Mouse (Mus musculus): ENCODE data around the gene 1700024G13Rik. TPM values are rescaled to one million over a fixed set of nuclear protein-coding genes. Genes with fewer than 3 reads are reported as not detected.
"Not testable (repeated sequence)": the region's sequence is repeated elsewhere in the genome, so short reads cannot be mapped to it uniquely, and the experiment has no call there.

Gene 1700024G13Rik
- not detected in 2 replicates for polyA plus RNA-seq (2012; rRNA removed)

GRCm38 (mm10) chr14:32388196-32388595, at the start of gene 1700024G13Rik:
Gene 1700024G13Rik (minus strand): TSS chr14:32388391.
- Histone ChIP-seq H3K27me3 (ENCODE audit: control insufficient read depth, insufficient read depth, low read length) (no peaks in the 10 kb centered on the region), H3K36me3 (ENCODE audit: control insufficient read depth, insufficient read depth, low read length) (no peaks in the 10 kb centered on the region), H3K4me3 (ENCODE audit: control insufficient read depth, insufficient read depth, low read length) (no peak within 1 kb of the TSS), H3K27ac (ENCODE audit: control insufficient read depth, insufficient read depth, low read length) (no peak within 1 kb of the TSS), H3K4me1 (replicated peaks; ENCODE audit: control insufficient read depth, insufficient read depth, low read length) (no peaks in the 10 kb centered on the region)
- TF ChIP-seq POLR2A (IDR thresholded peaks at IDR 0.05; ENCODE audit: control insufficient read depth, extremely low read depth, insufficient read depth, low read length, poor library complexity) (no peak), CTCF (IDR thresholded peaks at IDR 0.05; ENCODE audit: borderline replicate concordance, control insufficient read depth, extremely low read depth, insufficient read depth, low read length, poor library complexity) (no peak)
- WGBS: 15% methylated on average over 13 of the region's 13 CpGs
- DNase-seq: peak; percentile 30

- WGBS: 75% methylated on average over 5 of the region's 5 CpGs
- DNase-seq: no peak
- no peaks in the 10 kb centered on the region for H3K4me1 ChIP-seq (replicated peaks; ENCODE audit: control insufficient read depth, insufficient read depth, low read length)
- TF ChIP-seq CTCF (IDR thresholded peaks at IDR 0.05; ENCODE audit: borderline replicate concordance, control insufficient read depth, extremely low read depth, insufficient read depth, low read length, poor library complexity): no peak
- no peak for TF ChIP-seq POLR2A (IDR thresholded peaks at IDR 0.05; ENCODE audit: control insufficient read depth, extremely low read depth, insufficient read depth, low read length, poor library complexity)
- no peak overlapping the region for H3K4me3 ChIP-seq (ENCODE audit: control insufficient read depth, insufficient read depth, low read length)
- H3K27me3 ChIP-seq (ENCODE audit: control insufficient read depth, insufficient read depth, low read length): no peaks in the 10 kb centered on the region
- H3K36me3 ChIP-seq (ENCODE audit: control insufficient read depth, insufficient read depth, low read length): no peaks in the 10 kb centered on the region
- no peak overlapping the region for H3K27ac ChIP-seq (ENCODE audit: control insufficient read depth, insufficient read depth, low read length)
Measured at GRCm38 (mm10) chr14:32437352-32437793, 49.2 kb upstream of the 1700024G13Rik start.

GRCm38 (mm10) chr14:32429030-32429602, 40.9 kb upstream of the 1700024G13Rik start:
- no peak for TF ChIP-seq CTCF (IDR thresholded peaks at IDR 0.05; ENCODE audit: borderline replicate concordance, control insufficient read depth, extremely low read depth, insufficient read depth, low read length, poor library complexity)
- WGBS: 45% methylated on average over 8 of the region's 8 CpGs
- no peak overlapping the region for H3K27ac ChIP-seq (ENCODE audit: control insufficient read depth, insufficient read depth, low read length)
- no peak overlapping the region for H3K4me3 ChIP-seq (ENCODE audit: control insufficient read depth, insufficient read depth, low read length)
- no peak for DNase-seq
- no peaks in the 10 kb centered on the region for H3K36me3 ChIP-seq (ENCODE audit: control insufficient read depth, insufficient read depth, low read length)
- H3K4me1 ChIP-seq (replicated peaks; ENCODE audit: control insufficient read depth, insufficient read depth, low read length): no peaks in the 10 kb centered on the region
- H3K27me3 ChIP-seq (ENCODE audit: control insufficient read depth, insufficient read depth, low read length): no peaks in the 10 kb centered on the region

- Histone ChIP-seq H3K27me3 (ENCODE audit: control insufficient read depth, insufficient read depth, low read length) (no peaks in the 10 kb centered on the region), H3K4me1 (replicated peaks; ENCODE audit: control insufficient read depth, insufficient read depth, low read length) (no peaks in the 10 kb centered on the region), H3K36me3 (ENCODE audit: control insufficient read depth, insufficient read depth, low read length) (no peaks in the 10 kb centered on the region), H3K4me3 (ENCODE audit: control insufficient read depth, insufficient read depth, low read length) (no peak overlapping the region), H3K27ac (ENCODE audit: control insufficient read depth, insufficient read depth, low read length) (no peak overlapping the region)
- DNase-seq: no peak
- no peak for TF ChIP-seq POLR2A (IDR thresholded peaks at IDR 0.05; ENCODE audit: control insufficient read depth, extremely low read depth, insufficient read depth, low read length, poor library complexity)
- no peak for TF ChIP-seq CTCF (IDR thresholded peaks at IDR 0.05; ENCODE audit: borderline replicate concordance, control insufficient read depth, extremely low read depth, insufficient read depth, low read length, poor library complexity)
- WGBS: 94% methylated on average over 7 of the region's 7 CpGs
Measured at GRCm38 (mm10) chr14:32423946-32424345, 35.8 kb upstream of the 1700024G13Rik start.

- H3K36me3 ChIP-seq (ENCODE audit: control insufficient read depth, insufficient read depth, low read length): no peaks in the 10 kb centered on the region
- no peaks in the 10 kb centered on the region for H3K27me3 ChIP-seq (ENCODE audit: control insufficient read depth, insufficient read depth, low read length)
- H3K4me3 ChIP-seq (ENCODE audit: control insufficient read depth, insufficient read depth, low read length): no peak overlapping the region
- WGBS: 91% methylated on average over 11 of the region's 11 CpGs
- H3K27ac ChIP-seq (ENCODE audit: control insufficient read depth, insufficient read depth, low read length): no peak overlapping the region
- H3K4me1 ChIP-seq (replicated peaks; ENCODE audit: control insufficient read depth, insufficient read depth, low read length): no peaks in the 10 kb centered on the region
- DNase-seq: no peak
- TF ChIP-seq POLR2A (IDR thresholded peaks at IDR 0.05; ENCODE audit: control insufficient read depth, extremely low read depth, insufficient read depth, low read length, poor library complexity) (no peak), CTCF (IDR thresholded peaks at IDR 0.05; ENCODE audit: borderline replicate concordance, control insufficient read depth, extremely low read depth, insufficient read depth, low read length, poor library complexity) (no peak)
Measured at GRCm38 (mm10) chr14:32418747-32419146, 30.6 kb upstream of the 1700024G13Rik start.

GRCm38 (mm10) chr14:32412075-32412474, 23.9 kb upstream of the 1700024G13Rik start:
- H3K4me1 ChIP-seq (replicated peaks; ENCODE audit: control insufficient read depth, insufficient read depth, low read length): no peaks in the 10 kb centered on the region
- DNase-seq: no peak
- no peaks in the 10 kb centered on the region for H3K27me3 ChIP-seq (ENCODE audit: control insufficient read depth, insufficient read depth, low read length)
- no peak overlapping the region for H3K4me3 ChIP-seq (ENCODE audit: control insufficient read depth, insufficient read depth, low read length)
- H3K36me3 ChIP-seq (ENCODE audit: control insufficient read depth, insufficient read depth, low read length): no peaks in the 10 kb centered on the region
- H3K27ac ChIP-seq (ENCODE audit: control insufficient read depth, insufficient read depth, low read length): no peak overlapping the region
- 89% methylated on average over 5 of the region's 5 CpGs for WGBS
- TF ChIP-seq CTCF (IDR thresholded peaks at IDR 0.05; ENCODE audit: borderline replicate concordance, control insufficient read depth, extremely low read depth, insufficient read depth, low read length, poor library complexity): no peak
- no peak for TF ChIP-seq POLR2A (IDR thresholded peaks at IDR 0.05; ENCODE audit: control insufficient read depth, extremely low read depth, insufficient read depth, low read length, poor library complexity)

GRCm38 (mm10) chr14:32410084-32410483, 21.9 kb upstream of the 1700024G13Rik start:
- Histone ChIP-seq H3K4me1 (replicated peaks; ENCODE audit: control insufficient read depth, insufficient read depth, low read length) (no peaks in the 10 kb centered on the region), H3K36me3 (ENCODE audit: control insufficient read depth, insufficient read depth, low read length) (no peaks in the 10 kb centered on the region), H3K27ac (ENCODE audit: control insufficient read depth, insufficient read depth, low read length) (no peak overlapping the region), H3K4me3 (ENCODE audit: control insufficient read depth, insufficient read depth, low read length) (no peak overlapping the region), H3K27me3 (ENCODE audit: control insufficient read depth, insufficient read depth, low read length) (no peaks in the 10 kb centered on the region)
- 96% methylated on average over 5 of the region's 5 CpGs for WGBS
- DNase-seq: no peak
- TF ChIP-seq CTCF (IDR thresholded peaks at IDR 0.05; ENCODE audit: borderline replicate concordance, control insufficient read depth, extremely low read depth, insufficient read depth, low read length, poor library complexity): no peak
- TF ChIP-seq POLR2A (IDR thresholded peaks at IDR 0.05; ENCODE audit: control insufficient read depth, extremely low read depth, insufficient read depth, low read length, poor library complexity): no peak

- not testable (repeated sequence) for H3K27me3 ChIP-seq (ENCODE audit: control insufficient read depth, insufficient read depth, low read length); H3K27ac ChIP-seq (ENCODE audit: control insufficient read depth, insufficient read depth, low read length); H3K4me3 ChIP-seq (ENCODE audit: control insufficient read depth, insufficient read depth, low read length); DNase-seq; H3K36me3 ChIP-seq (ENCODE audit: control insufficient read depth, insufficient read depth, low read length); H3K4me1 ChIP-seq (replicated peaks; ENCODE audit: control insufficient read depth, insufficient read depth, low read length)
- 74% methylated on average over 1 of the region's 1 CpGs for WGBS
Measured at GRCm38 (mm10) chr14:32405399-32405798, 17.2 kb upstream of the 1700024G13Rik start.
